Mouse (Mus musculus) hindbrain, embryonic 11.5 days (tissue): ENCODE results near the gene Ppara. TPM values are rescaled to one million over a fixed set of nuclear protein-coding genes. Genes with fewer than 3 reads are reported as not detected.

ENCODE experiments used
- ATAC-seq: fragments of 200-750 bp; cut with Nextera tagmentation; 2 replicates; pipeline ENCODE4 v1.8.0; 2017; ENCODE audit warnings: mild to moderate bottlenecking, moderate TSS enrichment, moderate library complexity; ENCODE audit not compliant: low FRiP score
- DNase-seq: peaks from one replicate; pipeline ENCODE4 v3.0.0-alpha.2; 2015; ENCODE audit warnings: low spot score
- H3K27ac ChIP-seq: fragments of 300-500 bp; sonication (generic); 2 replicates; pipeline ENCODE4 v1.5.1; 2014; ENCODE audit warnings: mild to moderate bottlenecking, low read depth, low read length
- H3K27me3 ChIP-seq: fragments of 300-500 bp; sonication (generic); 2 replicates; pipeline ENCODE4 v1.6.1; 2014; ENCODE audit warnings: mild to moderate bottlenecking, low read length, moderate library complexity, mixed read lengths; ENCODE audit not compliant: control insufficient read depth, insufficient read depth
- H3K36me3 ChIP-seq: fragments of 300-500 bp; sonication (generic); 2 replicates; pipeline ENCODE4 v1.6.1; 2014; ENCODE audit warnings: mild to moderate bottlenecking, low read length, moderate library complexity, mixed read lengths; ENCODE audit not compliant: control insufficient read depth, insufficient read depth
- H3K4me1 ChIP-seq: fragments of 300-500 bp; sonication (generic); replicated peaks from 2 replicates; pipeline ENCODE4 v1.6.1; 2014; ENCODE audit warnings: low read length, mixed read lengths; ENCODE audit not compliant: control insufficient read depth, insufficient read depth
- H3K4me2 ChIP-seq: fragments of 300-500 bp; sonication (generic); replicated peaks from 2 replicates; pipeline ENCODE4 v1.6.1; 2014; ENCODE audit warnings: mild to moderate bottlenecking, low read depth, low read length
- H3K4me3 ChIP-seq: fragments of 300-500 bp; sonication (generic); 2 replicates; pipeline ENCODE4 v1.5.1; 2014; ENCODE audit warnings: low read depth, low read length
- H3K9ac ChIP-seq: fragments of 300-500 bp; sonication (generic); 2 replicates; pipeline ENCODE4 v1.6.1; 2014; ENCODE audit warnings: low read depth, low read length
- H3K9me3 ChIP-seq: fragments of 300-500 bp; sonication (generic); 2 replicates; pipeline ENCODE4 v1.6.1; 2016; ENCODE audit warnings: low read length; ENCODE audit not compliant: control insufficient read depth
- WGBS: fragments of 180-500 bp; shearing (Covaris S2); extraction: QIAGEN DNeasy Blood & Tissue Kit; methylation state at CpG from one replicate; pipeline ENCODE4 v1.1.7; 2014; 5-methylcytosine and 5-hydroxymethylcytosine counted together
- polyA plus RNA-seq: library from polyadenylated mRNA; unstranded; fragments of >200 nt; fragmentation: Nextera tagmentation; extraction: Ambion mirVana; gene quantifications from 2 replicates; pipeline ENCODE4 v1.2.1, GENCODE M21; 2014

Ppara gene
- polyA plus RNA-seq, 1 experiment from 2014 or later: 1.5 TPM

GRCm38 (mm10) chr15:85693819-85694218 is 41.0 kb upstream of the Ppara start:
- ATAC-seq (no peak), DNase-seq (no peak)
- Histone ChIP-seq H3K36me3 (no peaks in the 10 kb centered on the region), H3K9me3 (no peaks in the 10 kb centered on the region), H3K9ac (no peak overlapping the region), H3K4me3 (no peak overlapping the region), H3K4me1 (no peaks in the 10 kb centered on the region), H3K27me3 (no peaks in the 10 kb centered on the region; the same call in 1 of the 2 replicates), H3K4me2 (no peak overlapping the region), H3K27ac (no peak overlapping the region)
- WGBS: 86% methylated on average over 2 of the region's 2 CpGs

- WGBS: 88% methylated on average over 1 of the region's 1 CpGs
- Histone ChIP-seq H3K9ac (no peak overlapping the region), H3K4me2 (no peak overlapping the region), H3K4me3 (no peak overlapping the region), H3K36me3 (no peaks in the 10 kb centered on the region), H3K27me3 (no peaks in the 10 kb centered on the region; the same call in 1 of the 2 replicates), H3K9me3 (no peaks in the 10 kb centered on the region), H3K4me1 (no peaks in the 10 kb centered on the region), H3K27ac (no peak overlapping the region)
- ATAC-seq: no peak
- DNase-seq: no peak
Observed at GRCm38 (mm10) chr15:85694379-85694778, 40.4 kb upstream of the Ppara start.

- Histone ChIP-seq H3K4me2 (no peak overlapping the region), H3K27me3 (no peaks in the 10 kb centered on the region), H3K9ac (no peak overlapping the region), H3K9me3 (no peaks in the 10 kb centered on the region), H3K4me3 (no peak overlapping the region), H3K27ac (no peak overlapping the region), H3K4me1 (no peaks in the 10 kb centered on the region), H3K36me3 (no peaks in the 10 kb centered on the region)
- DNase-seq (no peak), ATAC-seq (no peak)
- 90% methylated on average over 4 of the region's 4 CpGs for WGBS
Observed at GRCm38 (mm10) chr15:85695304-85695703, 39.5 kb upstream of the Ppara start.

GRCm38 (mm10) chr15:85698345-85699034 is 36.3 kb upstream of the Ppara start:
- Histone ChIP-seq H3K4me3 (no peak overlapping the region), H3K27me3 (no peaks in the 10 kb centered on the region), H3K4me1 (no peaks in the 10 kb centered on the region), H3K9ac (no peak overlapping the region), H3K4me2 (no peak overlapping the region), H3K27ac (no peak overlapping the region), H3K36me3 (no peaks in the 10 kb centered on the region), H3K9me3 (no peaks in the 10 kb centered on the region)
- DNase-seq (no peak), ATAC-seq (no peak)
- 91% methylated on average over 14 of the region's 14 CpGs for WGBS

- DNase-seq (no peak), ATAC-seq (no peak)
- 89% methylated on average over 5 of the region's 5 CpGs for WGBS
- H3K4me2 ChIP-seq: no peak overlapping the region
- no peak overlapping the region for H3K4me3 ChIP-seq
- H3K4me1 ChIP-seq: no peaks in the 10 kb centered on the region
- H3K9me3 ChIP-seq: no peaks in the 10 kb centered on the region
- H3K36me3 ChIP-seq: no peaks in the 10 kb centered on the region
- H3K27me3 ChIP-seq: no peaks in the 10 kb centered on the region
- H3K27ac ChIP-seq: no peak overlapping the region
- H3K9ac ChIP-seq: no peak overlapping the region
Observed at GRCm38 (mm10) chr15:85699452-85699851, 35.3 kb upstream of the Ppara start.

GRCm38 (mm10) chr15:85699862-85700501 is 34.8 kb upstream of the Ppara start:
- Histone ChIP-seq H3K4me1 (no peaks in the 10 kb centered on the region), H3K36me3 (no peaks in the 10 kb centered on the region), H3K9me3 (no peaks in the 10 kb centered on the region), H3K9ac (no peak overlapping the region), H3K27me3 (no peaks in the 10 kb centered on the region), H3K4me3 (no peak overlapping the region), H3K4me2 (no peak overlapping the region), H3K27ac (no peak overlapping the region)
- 93% methylated on average over 13 of the region's 13 CpGs for WGBS
- ATAC-seq (no peak), DNase-seq (no peak)

- no peak for ATAC-seq
- 94% methylated on average over 9 of the region's 9 CpGs for WGBS
- no peak for DNase-seq
- H3K4me2 ChIP-seq: no peak overlapping the region
- no peak overlapping the region for H3K9ac ChIP-seq
- no peak overlapping the region for H3K4me3 ChIP-seq
- no peaks in the 10 kb centered on the region for H3K9me3 ChIP-seq
- H3K36me3 ChIP-seq: no peaks in the 10 kb centered on the region
- no peaks in the 10 kb centered on the region for H3K4me1 ChIP-seq
- no peak overlapping the region for H3K27ac ChIP-seq
- no peaks in the 10 kb centered on the region for H3K27me3 ChIP-seq
Observed at GRCm38 (mm10) chr15:85700716-85701115, 34.1 kb upstream of the Ppara start.

- Histone ChIP-seq H3K27ac (no peak overlapping the region), H3K4me1 (no peaks in the 10 kb centered on the region), H3K9ac (no peak overlapping the region), H3K4me2 (no peak overlapping the region), H3K27me3 (no peaks in the 10 kb centered on the region), H3K4me3 (no peak overlapping the region), H3K9me3 (no peaks in the 10 kb centered on the region), H3K36me3 (no peaks in the 10 kb centered on the region)
- DNase-seq (no peak), ATAC-seq (no peak)
- whole genome bisulfite sequencing: 87% methylated on average over 10 of the region's 10 CpGs
Observed at GRCm38 (mm10) chr15:85701128-85701930, 33.5 kb upstream of the Ppara start.
